In genomic region chr9:101034448-101035098, GRCm38 (mm10) we compare ENCODE assay signal across 7 mouse cellular contexts. TPM values are rescaled to one million over a fixed set of nuclear protein-coding genes. Genes with fewer than 3 reads are reported as not detected.
A peak's percentile ranks its signal among the peaks of the same experiment; 100 is the strongest.
DNase-seq lines count a peak whose midpoint lies in the region; ATAC-seq lines count a peak whose summit lies in the region.

TSS of gene Pccb (minus strand) at chr9:101034898.

- H3K9ac ChIP-seq in embryonic facial prominence, embryonic 11.5 days (replicated peaks; ENCODE audit: low read length): peak within 1 kb of the TSS; percentile 72
- peak within 1 kb of the TSS; percentile 64 for H3K9ac ChIP-seq in limb, embryonic 11.5 days (ENCODE audit: low read length)
- peak within 1 kb of the TSS; percentile 83 for H3K9ac ChIP-seq in midbrain, embryonic 14.5 days (replicated peaks; ENCODE audit: low read length)

- DNase-seq in adrenal gland, postnatal 14 days: peak; percentile 97
- DNase-seq in embryonic facial prominence, embryonic 11.5 days (ENCODE audit: low spot score): peak; percentile 98
- DNase-seq in heart, adult 11 months: peak; percentile 100
- DNase-seq in kidney, adult 18-20 months: peak; percentile 97
- peak; percentile 97 for DNase-seq in limb, embryonic 11.5 days (ENCODE audit: low spot score)
- peak; percentile 100 for DNase-seq in midbrain, embryonic 14.5 days
- DNase-seq in spleen, adult 18-20 months: peak; percentile 93 to 94

- under 1% methylated on average over 58 of the region's 61 CpGs for WGBS in embryonic facial prominence, embryonic 11.5 days
- WGBS in limb, embryonic 11.5 days: under 1% methylated on average over 61 of the region's 61 CpGs
- WGBS in midbrain, embryonic 14.5 days: 1% methylated on average over 61 of the region's 61 CpGs

- no peaks in the 10 kb centered on the region for H3K27me3 ChIP-seq in embryonic facial prominence, embryonic 11.5 days (ENCODE audit: control insufficient read depth, insufficient read depth, low read length)
- H3K27me3 ChIP-seq in limb, embryonic 11.5 days (ENCODE audit: control insufficient read depth, insufficient read depth, low read length): no peaks in the 10 kb centered on the region
- no peaks in the 10 kb centered on the region for H3K27me3 ChIP-seq in midbrain, embryonic 14.5 days (ENCODE audit: control insufficient read depth, insufficient read depth, low read length)

- peak; percentile 97 for ATAC-seq in embryonic facial prominence, embryonic 11.5 days (replicated peaks; ENCODE audit: insufficient number of reproducible peaks, low FRiP score, low TSS enrichment, low read depth)
- peak; percentile 98 for ATAC-seq in limb, embryonic 11.5 days (ENCODE audit: insufficient number of reproducible peaks, low FRiP score, low TSS enrichment, low read depth)
- peak; percentile 99 for ATAC-seq in midbrain, embryonic 14.5 days (ENCODE audit: low FRiP score, low TSS enrichment)

- H3K9me3 ChIP-seq in embryonic facial prominence, embryonic 11.5 days (replicated peaks; ENCODE audit: control insufficient read depth, low read length): no peaks in the 10 kb centered on the region
- H3K9me3 ChIP-seq in limb, embryonic 11.5 days (ENCODE audit: control insufficient read depth, low read length): no peaks in the 10 kb centered on the region
- no peaks in the 10 kb centered on the region for H3K9me3 ChIP-seq in midbrain, embryonic 14.5 days (ENCODE audit: control insufficient read depth, low read length)

- no peaks in the 10 kb centered on the region for H3K4me1 ChIP-seq in embryonic facial prominence, embryonic 11.5 days (ENCODE audit: control insufficient read depth, insufficient read depth, low read length)
- H3K4me1 ChIP-seq in limb, embryonic 11.5 days (ENCODE audit: control insufficient read depth, insufficient read depth, low read length): peaks cover 3% of the 10 kb centered on the region; the same call in 1 of the 2 replicates
- H3K4me1 ChIP-seq in midbrain, embryonic 14.5 days (ENCODE audit: control insufficient read depth, insufficient read depth, low read length): peaks cover 8% of the 10 kb centered on the region; the same call in 1 of the 2 replicates

- peak within 1 kb of the TSS; percentile 36 for H3K4me2 ChIP-seq in embryonic facial prominence, embryonic 11.5 days (ENCODE audit: low read depth, low read length)
- peak within 1 kb of the TSS; percentile 55 for H3K4me2 ChIP-seq in limb, embryonic 11.5 days (ENCODE audit: low read depth, severe bottlenecking)
- peak within 1 kb of the TSS; percentile 64 for H3K4me2 ChIP-seq in midbrain, embryonic 14.5 days (ENCODE audit: low read length)

- H3K36me3 ChIP-seq in embryonic facial prominence, embryonic 11.5 days (replicated peaks; ENCODE audit: control insufficient read depth, insufficient read depth, low read depth, low read length): no peaks in the 10 kb centered on the region
- no peaks in the 10 kb centered on the region for H3K36me3 ChIP-seq in limb, embryonic 11.5 days (ENCODE audit: control insufficient read depth, insufficient read depth, low read length)
- 0 out of 2 replicates have a peak, but pooled peaks cover 2% of the 10 kb centered on the region for H3K36me3 ChIP-seq in midbrain, embryonic 14.5 days (ENCODE audit: control insufficient read depth, insufficient read depth, low read length)

- peak within 1 kb of the TSS; percentile 88 for H3K27ac ChIP-seq in embryonic facial prominence, embryonic 11.5 days (replicated peaks; ENCODE audit: low read depth, low read length)
- peak within 1 kb of the TSS; percentile 92 for H3K27ac ChIP-seq in limb, embryonic 11.5 days (replicated peaks; ENCODE audit: low read depth, low read length)
- H3K27ac ChIP-seq in midbrain, embryonic 14.5 days (replicated peaks; ENCODE audit: low read depth, low read length): peak within 1 kb of the TSS; percentile 98

- peak within 1 kb of the TSS; percentile 57 for H3K4me3 ChIP-seq in embryonic facial prominence, embryonic 11.5 days (ENCODE audit: low read depth, low read length)
- peak within 1 kb of the TSS; percentile 41 for H3K4me3 ChIP-seq in limb, embryonic 11.5 days (ENCODE audit: low read depth, low read length)
- H3K4me3 ChIP-seq in midbrain, embryonic 14.5 days (replicated peaks; ENCODE audit: low read depth, low read length): peak within 1 kb of the TSS; percentile 57

RNA-seq across cellular contexts. Expression of gene Pccb, which starts in this region (rescaled TPM):
- total RNA-seq in adrenal gland, postnatal 14 days (2021): 201 and 211 TPM in 2 replicates
- 14.7 and 14.9 TPM in 2 replicates for polyA plus RNA-seq in embryonic facial prominence, embryonic 11.5 days (2014; fragmentation: Nextera tagmentation; extraction: Ambion mirVana)
- polyA plus RNA-seq in limb, embryonic 11.5 days (2014; fragmentation: Nextera tagmentation; extraction: Ambion mirVana): 15.1 and 15.4 TPM in 2 replicates
- polyA plus RNA-seq in midbrain, embryonic 14.5 days (2014; fragmentation: Nextera tagmentation; extraction: Ambion mirVana): 25.8 and 26.8 TPM in 2 replicates

Comparison
In these comparisons a context has a peak if more than half of its experiments do, and no peak if none do; other contexts are left out.
1. Peak in every context shown above with its lines: DNase-seq, ATAC-seq, H3K4me3 ChIP-seq and H3K27ac ChIP-seq.